Mouse (Mus musculus): ENCODE measurements at regions not wholly inside any gene's neighbourhood (a gene's known extent, or its start where the extent isn't known, plus 50 kb on each side); places are given as distances from the start of the nearest gene placed in this dataset.

DNA sequence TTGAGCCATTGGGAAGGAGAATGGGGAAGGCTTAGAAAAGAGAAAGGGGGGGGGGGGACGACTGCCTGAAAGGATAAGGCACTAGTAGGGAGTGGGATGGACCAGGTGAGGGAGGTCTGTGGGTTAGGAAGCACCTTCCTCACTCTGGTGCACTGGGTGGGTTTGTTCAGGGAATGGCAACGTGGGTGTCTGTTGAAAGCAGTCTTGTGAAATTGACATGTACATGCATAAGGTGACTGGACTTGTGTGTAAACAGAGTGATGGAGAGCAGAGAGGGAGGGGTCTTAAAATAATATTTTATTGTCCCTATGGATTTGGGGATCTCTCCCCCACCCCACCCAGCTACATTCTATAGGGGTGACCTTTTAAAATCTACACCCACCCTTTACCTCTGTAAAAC is 485.0 kb downstream of the Prss52 start:
- no peak for TF ChIP-seq CTCF (IDR thresholded peaks at IDR 0.05; ENCODE audit: control insufficient read depth, insufficient read depth, insufficient replicate concordance, low read depth, low read length)
- TF ChIP-seq POLR2A (IDR thresholded peaks at IDR 0.05; ENCODE audit: control insufficient read depth, low read depth, low read length): no peak

All from testis, adult 2 months (tissue).